Mouse (Mus musculus): ENCODE measurements around the gene Atxn2.
"Not testable (repeated sequence)": the region's sequence is repeated elsewhere in the genome, so short reads cannot be mapped to it uniquely, and the experiment has no call there.

Atxn2 gene

DNA sequence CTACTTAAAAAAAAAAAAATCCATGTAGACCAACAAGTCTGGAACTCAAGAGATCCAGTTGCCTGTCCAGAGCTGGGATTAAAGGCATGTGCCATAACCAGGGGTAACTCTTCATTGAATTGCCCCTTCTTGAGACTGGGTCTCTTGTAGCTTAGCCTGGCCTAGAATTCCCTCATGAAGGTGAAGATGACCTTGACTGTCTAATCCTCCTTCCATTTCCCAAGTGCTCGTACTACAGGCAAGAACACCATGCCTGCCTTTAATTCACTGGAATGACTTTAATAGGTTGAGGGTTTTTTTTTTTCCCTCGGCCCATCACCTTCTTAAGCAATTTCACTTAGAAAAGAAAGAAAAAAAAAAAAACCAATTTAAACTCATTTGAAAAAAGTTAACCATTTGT is 735 bp upstream of the Atxn2 start:
- in situ Hi-C loops (cut with MboI; ENCODE audit: unreplicated experiment in 2 of 2): no loop called here

DNA sequence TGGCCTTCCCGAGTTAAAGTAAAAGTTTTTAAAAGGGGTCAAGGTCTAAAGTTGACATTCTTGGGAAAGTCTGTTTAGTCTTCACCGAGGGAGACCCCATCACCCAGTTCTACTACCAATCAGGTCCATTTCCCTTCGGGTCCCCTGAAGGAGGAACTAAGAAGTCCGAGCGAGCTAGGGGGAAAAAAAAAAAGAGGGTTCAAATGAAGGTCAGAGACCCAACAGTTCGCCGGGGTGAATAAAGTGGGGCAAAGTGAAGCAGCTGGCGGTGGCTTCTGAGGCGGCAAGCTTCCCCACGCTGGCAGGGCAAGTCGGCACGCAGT is 325 bp upstream of the Atxn2 start:
- in situ Hi-C loops (cut with MboI; ENCODE audit: unreplicated experiment in 2 of 2): no loop called here

DNA sequence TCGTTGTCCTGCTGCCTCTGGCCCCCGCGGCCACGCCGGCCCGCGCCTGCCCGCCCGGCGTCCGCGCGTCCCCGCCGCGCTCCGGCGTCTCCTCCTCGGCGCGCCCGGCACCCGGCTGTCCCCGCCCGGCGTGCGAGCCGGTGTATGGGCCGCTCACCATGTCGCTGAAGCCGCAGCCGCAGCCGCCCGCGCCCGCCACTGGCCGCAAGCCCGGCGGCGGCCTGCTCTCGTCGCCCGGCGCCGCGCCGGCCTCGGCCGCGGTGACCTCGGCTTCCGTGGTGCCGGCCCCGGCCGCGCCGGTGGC is 743 bp downstream of the Atxn2 start:
- in situ Hi-C loops (cut with MboI; ENCODE audit: unreplicated experiment in 2 of 2): no loop called here

DNA sequence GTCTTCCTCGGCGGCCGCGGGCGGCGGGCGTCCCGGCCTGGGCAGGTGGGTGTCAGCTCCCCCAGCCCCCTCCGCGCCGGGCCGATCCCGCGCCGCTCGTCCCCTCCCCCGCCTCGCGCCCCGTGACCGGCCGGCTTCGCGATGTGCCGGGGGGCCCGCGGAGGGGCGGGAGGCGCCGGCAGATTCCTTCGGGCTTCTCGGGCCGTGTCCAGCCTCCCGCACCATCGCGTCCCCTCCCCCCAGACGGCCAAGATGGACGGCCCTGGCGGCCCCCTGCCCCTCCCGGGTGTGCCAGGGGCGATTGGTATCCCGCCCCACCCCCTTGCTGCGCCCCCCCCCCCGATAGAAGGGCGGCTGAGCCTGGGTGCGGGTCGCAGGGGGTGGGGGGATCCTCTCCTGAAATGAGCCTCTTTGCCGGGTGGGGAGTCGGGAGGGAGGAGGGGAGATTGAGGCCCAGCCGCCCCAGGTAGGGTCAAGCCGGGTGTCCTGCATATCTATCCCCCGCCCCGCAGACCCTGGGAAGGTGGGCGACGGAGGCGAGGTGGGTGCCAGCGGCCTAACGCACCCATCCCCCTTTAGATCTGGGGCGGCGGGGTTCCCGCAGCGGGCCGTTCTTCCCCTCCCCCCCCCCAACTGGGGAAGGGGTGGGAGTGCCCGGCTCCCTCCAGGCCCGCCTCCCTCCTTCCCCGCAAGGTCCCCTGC is 1.2 kb downstream of the Atxn2 start:
- in situ Hi-C loops (cut with MboI; ENCODE audit: unreplicated experiment in 2 of 2): no loop called here

DNA sequence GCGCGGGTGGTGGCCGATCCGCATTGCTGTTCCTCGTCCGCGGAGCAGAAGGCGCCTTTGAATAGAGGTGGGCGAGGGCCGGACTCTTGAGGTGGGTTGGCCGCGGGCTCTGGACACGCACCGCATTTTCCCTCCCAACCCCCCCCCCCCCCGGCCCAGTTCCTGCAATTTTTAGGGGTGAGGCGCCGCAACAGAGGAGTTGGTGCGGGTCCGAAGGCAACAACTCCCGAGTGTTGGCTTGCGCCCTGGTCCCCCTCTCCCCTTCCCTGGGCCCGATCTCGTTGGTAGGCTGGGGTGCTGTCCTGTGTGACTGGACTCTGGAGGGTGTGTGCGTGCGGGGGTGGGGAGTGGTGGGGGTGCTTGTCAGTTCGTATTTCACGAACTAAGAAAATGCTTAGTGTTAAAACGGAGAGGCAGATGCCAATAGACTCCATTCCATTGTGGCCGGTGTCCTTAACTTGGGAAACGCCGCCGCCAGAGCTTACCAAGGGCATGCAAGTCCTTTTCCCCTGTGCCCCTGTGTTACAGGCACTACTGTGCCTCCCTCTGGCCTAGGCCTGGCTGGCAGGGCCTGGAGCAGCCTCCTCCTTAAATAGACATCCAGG is 1.9 kb downstream of the Atxn2 start:
- in situ Hi-C loops (cut with MboI; ENCODE audit: unreplicated experiment in 2 of 2): no loop called here

DNA sequence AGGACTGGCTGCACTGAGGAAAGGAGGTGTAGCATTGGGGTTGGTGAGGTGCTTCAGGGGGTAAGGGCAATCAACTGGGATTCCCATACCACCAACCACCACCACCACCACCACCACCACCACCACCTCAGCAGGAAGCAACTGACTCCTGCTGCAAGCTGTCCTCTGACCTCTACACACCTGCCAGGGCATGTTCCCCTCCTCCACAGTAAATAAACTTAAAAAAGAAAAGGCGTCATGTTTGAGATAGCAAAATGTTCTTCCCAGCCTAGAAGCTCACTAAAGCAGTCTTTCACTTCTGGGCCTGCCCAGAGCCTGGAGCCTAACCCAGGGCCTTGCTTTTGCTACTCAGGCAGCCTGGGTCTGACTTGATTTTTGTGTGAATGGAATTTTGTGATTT is 3.2 kb downstream of the Atxn2 start:
- in situ Hi-C loops (cut with MboI; ENCODE audit: unreplicated experiment in 2 of 2): no loop called here

DNA sequence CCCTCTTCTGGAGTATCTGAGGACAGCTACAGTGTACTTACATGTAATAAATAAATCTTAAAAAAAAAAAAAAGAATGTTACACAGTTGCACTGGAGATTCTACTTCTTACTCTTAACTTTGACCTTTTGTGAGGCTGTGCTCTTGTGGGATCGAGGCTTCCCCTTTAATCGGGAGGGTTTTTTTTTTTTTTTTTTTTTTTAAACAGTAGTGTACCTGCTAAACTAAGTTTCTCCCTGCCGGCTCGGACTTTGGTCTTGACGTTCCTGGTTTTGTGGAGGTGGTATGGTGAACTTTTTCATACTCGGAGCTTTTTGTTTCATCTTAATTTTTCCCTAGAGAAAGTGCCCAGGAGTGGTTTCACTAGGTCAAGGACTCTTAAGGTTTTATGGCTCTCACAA is 3.8 kb downstream of the Atxn2 start:
- in situ Hi-C loops (cut with MboI; ENCODE audit: unreplicated experiment in 2 of 2): no loop called here

DNA sequence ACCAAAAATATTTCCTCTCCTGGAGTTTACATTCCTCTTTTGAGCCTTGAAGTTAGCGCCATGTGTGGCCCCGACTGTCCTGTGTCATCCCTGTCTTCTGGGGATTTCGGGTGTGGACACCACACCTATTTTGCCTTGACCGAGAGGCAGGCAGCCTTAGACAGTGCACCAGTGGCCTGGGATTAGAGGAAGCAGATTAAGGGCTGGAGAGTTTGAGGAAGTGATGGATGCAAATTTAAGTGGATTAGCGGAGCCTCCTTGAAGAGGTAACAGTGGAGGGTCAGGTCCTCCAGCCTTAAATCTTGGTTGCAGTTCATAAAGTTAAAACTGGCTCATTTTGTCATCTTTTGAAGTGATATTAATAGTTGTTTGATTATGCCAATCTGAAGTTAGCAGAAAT is 7.3 kb downstream of the Atxn2 start:
- in situ Hi-C loops (cut with MboI; ENCODE audit: unreplicated experiment in 2 of 2): no loop called here

DNA sequence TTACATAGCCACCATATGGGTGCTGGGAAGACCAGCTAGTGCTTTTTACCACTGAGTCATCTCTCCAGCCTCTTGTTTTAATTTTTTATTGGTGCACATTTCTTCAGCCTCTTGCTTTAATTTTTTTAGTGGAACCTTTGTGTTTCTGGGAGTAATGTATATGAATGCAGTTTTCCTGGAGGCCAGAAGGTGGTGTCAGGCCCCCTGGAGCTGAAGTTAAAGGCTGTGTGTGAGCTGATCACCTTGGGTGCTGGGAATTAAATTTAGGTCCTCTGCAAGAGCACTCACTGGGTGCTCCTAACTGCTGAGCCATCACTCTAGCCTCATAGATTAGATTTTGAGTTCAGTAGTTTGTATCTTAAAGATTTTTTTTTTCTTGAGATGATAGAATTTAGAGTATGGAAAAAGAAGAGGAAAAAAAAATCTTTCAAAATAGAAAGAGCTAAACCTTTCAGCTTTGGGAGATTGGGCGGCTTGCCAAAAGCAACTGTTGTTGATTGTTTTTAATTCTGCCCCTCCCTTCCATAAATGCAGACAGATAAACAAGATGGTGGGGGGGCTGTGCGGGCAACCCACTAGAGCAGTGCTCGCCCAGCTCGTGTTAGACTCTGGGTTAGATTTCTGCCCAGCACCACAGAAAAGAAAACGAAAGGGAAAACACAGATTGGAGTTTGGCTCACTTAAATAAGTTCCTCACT is 9.9 kb downstream of the Atxn2 start:
- in situ Hi-C loops (cut with MboI; ENCODE audit: unreplicated experiment in 2 of 2): no loop called here

DNA sequence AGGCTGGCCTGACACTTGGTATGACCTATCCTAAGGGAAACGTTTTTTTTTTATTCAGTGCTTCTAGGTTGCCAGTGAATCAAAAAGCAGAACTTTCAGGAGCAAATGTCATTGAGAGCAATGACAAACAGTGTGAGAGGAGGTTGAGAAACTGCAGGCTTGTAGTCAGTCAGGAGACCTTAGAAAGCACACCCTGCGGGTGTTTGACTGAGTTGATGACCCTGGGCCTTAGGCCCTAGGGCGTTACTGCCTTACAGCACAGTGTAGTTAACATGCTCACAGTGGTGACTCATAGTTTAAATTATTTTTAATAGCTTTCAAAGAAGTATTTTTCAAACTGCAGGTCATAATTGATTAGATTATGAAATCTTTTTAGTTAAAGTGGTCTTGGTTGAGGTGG is 10.7 kb downstream of the Atxn2 start:
- in situ Hi-C loops (cut with MboI; ENCODE audit: unreplicated experiment in 2 of 2): no loop called here

DNA sequence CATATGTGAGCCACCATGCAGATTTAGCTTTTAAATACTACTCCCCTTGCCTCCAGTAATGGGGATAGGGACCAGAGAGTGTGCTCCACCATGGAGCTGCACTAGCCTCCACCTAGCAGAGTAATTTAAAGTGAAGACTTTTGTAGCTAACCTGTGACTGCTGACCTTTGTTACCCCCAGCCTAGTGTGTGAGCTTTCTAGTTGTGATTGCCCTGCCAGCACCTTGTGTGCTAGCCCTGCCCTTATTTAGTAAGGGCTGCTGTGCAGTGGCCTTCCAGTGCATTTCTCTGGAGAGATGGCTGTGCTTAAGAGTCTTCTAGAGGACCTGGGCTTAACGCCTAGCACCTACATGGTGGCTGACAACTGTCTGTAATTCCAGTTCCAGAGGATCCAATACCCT is 13.5 kb downstream of the Atxn2 start:
- in situ Hi-C loops (cut with MboI; ENCODE audit: unreplicated experiment in 2 of 2): no loop called here

DNA sequence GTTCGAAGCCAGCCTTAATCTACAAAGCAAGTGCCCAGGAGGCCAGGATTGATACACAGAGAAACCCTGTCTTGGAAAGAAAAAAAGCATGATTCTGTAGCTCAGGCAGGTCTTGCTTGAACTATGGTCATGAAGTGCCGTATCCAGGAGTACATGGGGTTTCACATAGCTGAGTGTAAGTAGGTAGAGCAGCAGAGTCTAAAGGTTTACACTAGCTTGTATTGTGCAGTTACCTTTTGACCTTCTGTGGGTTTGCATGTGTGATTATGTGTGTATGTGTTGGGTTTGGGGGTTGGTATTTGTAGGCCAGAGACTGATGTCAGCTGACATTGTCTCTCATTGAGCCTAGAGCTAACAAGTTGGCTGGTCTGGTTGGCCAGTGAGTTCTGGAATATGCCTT is 18.9 kb downstream of the Atxn2 start:
- in situ Hi-C loops (cut with MboI; ENCODE audit: unreplicated experiment in 2 of 2): no loop called here

DNA sequence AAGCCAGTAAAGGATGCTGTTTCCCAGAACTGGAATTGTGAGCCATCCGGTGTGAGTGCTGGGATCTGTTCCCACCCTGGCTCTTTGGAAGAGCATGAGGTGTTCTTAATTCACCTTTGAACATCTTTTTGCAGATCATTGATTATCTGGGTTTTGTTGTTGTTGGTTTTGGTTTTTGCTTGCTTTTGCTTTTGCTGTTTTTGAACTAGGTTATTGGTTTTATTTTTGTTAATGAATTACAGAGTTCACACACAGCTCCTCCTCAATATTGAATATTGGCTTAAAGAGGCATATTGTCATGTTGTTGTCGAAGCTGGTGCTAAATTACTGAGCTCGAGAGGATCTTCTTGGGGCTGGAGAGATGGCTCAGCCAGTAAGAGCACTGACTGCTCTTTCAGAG is 25.5 kb downstream of the Atxn2 start:
- in situ Hi-C loops (cut with MboI; ENCODE audit: unreplicated experiment in 2 of 2): no loop called here

DNA sequence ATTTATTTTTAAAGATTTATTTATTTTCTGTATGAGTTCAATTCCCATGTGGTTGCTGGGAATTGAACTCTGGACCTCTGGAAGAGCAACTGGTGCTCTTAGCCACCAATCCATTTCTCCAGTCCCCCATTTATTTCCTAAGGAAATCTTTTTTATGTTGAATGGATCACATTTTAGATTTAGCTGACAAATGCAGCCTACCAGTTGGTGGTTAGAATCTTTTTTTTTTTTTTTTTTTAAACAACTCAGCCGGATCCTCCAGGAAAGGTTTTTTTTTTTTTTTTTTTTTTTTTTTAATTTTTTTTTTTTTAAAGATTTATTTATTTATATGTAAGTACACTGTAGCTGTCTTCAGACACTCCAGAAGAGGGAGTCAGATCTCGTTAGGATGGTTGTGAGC is 27.0 kb downstream of the Atxn2 start:
- in situ Hi-C loops (cut with MboI; ENCODE audit: unreplicated experiment in 2 of 2): not testable (repeated sequence)

DNA sequence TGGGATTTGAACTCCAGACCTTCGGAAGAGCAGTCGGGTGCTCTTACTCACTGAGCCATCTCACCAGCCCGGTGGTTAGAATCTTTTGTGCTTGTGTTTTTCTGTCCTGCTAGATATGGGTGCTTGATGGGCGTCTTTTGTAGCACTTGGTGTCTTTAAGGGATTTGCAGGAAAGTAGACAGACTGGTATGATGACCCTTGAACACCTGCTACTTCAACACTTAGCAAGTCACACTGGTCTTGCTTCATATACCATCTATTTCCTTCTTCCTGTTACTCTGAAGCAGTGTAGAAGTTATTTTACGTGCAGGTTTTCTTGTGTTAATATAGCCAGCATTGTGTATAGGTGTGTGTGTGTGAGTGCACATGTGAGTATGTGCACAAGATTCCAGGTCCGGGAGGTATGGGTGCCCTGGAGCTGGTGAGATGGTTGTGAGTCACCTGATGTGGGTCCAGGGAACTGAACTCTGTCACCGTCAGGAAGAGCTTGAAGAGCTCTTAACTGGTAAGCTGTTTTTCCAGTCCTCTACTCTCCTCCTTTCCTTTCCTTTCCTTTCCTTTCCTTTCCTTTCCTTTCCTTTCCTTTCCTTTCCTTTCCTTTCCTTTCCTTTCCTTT is 27.5 kb downstream of the Atxn2 start:
- in situ Hi-C loops (cut with MboI; ENCODE audit: unreplicated experiment in 2 of 2): no loop called here

DNA sequence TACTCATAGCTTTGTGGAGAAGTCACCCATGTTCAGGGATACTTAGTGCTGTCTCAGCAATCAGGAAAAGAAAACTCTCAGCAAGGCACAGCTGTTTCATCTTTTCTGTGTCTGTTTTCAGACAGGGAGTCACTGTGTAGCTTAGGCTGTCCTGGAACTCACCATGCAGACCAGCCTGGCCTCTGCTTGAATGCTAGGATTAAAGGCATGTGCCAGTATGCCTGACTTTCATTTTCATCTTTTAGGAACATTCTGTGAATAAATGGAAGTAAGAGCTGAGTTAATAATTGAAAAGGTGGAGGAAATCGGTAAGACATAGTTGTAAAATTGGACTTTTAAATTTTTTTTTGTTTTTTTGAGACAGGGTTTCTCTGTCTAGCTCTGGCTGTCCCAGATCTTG is 29.4 kb downstream of the Atxn2 start:
- in situ Hi-C loops (cut with MboI; ENCODE audit: unreplicated experiment in 2 of 2): no loop called here

DNA sequence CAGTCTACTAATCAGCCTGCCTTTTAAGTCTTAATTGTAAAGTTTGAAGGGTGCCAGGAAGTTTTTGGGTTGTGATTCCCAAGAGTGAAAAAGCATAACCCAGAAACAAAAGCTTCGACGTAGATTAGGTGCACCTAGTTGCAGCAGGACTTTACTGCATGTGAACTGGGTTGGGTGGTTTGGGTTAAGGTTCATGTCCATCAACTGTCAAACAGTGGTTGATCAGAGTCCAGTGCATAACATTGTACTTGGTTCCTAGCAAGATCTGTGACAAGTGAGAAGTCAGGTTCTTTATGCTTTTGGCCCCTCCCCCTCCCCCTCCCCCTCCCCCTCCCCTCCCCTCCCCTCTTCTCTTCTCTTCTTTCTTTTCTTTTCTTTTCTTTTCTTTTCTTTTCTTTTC is 31.8 kb downstream of the Atxn2 start:
- in situ Hi-C loops (cut with MboI; ENCODE audit: unreplicated experiment in 2 of 2): no loop called here

DNA sequence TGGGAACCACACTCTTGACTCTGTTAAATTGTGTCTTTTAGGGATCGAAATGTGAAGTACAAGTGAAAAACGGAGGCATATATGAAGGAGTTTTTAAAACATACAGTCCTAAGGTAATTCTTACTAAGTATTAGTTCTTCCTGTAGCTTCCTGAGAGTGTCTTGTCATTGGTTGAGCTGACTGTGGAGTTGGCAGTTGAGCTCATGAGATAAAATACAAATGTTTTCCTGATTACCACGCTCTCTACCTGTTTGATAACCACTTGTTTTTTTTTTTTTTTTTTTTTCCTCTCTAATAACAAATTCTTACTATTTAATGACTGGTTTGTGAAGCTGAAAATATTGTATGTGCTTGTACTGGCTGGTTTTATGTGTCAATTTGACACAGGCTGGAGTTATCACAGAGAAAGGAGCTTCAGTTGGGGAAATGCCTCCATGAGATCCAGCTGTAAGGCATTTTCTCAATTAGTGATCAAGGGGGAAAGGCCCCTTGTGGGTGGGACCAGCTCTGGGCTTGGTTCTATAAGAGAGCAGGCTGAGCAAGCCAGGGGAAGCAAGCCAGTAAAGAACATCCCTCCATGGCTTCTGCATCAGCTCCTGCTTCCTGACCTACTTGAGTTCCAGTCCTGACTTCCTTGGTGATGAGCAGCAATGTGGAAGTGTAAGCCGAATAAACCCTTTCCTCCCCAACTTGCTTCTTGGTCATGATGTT is 36.9 kb downstream of the Atxn2 start:
- in situ Hi-C loops (cut with MboI; ENCODE audit: unreplicated experiment in 2 of 2): not testable (repeated sequence)

DNA sequence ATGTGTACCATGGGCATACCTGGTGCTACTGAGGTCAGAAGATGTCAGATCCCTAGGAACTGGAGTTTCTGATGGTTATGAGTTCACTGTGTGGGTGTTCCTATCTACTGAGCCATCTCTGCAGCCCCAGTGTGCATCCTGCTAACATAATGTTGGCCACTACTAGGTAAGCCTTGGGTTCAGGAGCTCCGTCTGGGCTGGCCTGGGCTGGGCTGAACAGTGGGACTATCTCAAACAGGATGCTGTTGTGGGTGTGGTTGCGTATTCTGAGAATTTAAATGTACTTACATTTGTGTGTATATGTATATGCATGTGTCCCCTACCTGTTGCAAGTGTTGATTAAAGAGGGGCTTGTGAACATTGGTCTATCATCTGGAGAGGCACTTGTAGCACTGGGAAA is 38.5 kb downstream of the Atxn2 start:
- in situ Hi-C loops (cut with MboI; ENCODE audit: unreplicated experiment in 2 of 2): no loop called here

DNA sequence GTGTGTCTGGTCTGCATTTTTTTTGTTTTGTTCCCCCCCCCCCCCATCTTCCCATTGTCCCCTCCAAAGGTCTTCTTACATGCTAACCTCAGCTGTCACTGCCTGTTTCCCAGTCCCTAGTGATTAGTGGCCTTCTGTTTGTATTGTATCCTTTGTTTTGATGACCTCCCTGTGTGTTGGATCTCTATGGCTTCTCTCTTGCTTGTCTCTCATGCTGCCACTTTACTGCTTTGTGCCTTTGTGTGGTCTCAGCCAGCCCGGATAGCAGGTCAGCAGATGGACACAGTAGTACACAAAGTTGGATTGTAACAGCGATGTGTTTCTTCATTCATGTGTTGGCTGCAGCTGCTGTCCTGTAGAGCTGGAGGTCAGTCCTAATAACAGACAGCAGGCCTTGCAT is 46.8 kb downstream of the Atxn2 start:
- in situ Hi-C loops (cut with MboI; ENCODE audit: unreplicated experiment in 2 of 2): no loop called here

DNA sequence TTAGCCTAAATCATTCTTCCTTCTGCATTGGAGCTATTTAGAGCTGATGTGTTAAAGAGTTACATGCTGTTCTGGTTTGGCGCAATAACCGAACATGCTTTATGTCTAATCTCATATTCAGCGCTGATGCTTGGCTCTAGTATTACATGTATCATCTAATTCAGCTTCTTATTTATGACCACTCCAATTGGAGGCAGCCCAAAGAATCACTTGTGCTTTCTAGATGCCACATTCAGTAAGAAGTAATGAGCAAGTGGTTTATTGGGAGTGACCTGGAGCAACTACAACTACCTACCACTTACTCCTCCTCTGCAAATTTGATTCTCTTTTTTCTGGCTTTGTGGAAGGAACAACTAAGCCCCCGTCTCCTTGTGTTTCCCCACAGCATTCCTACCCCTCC is 47.2 kb downstream of the Atxn2 start:
- in situ Hi-C loops (cut with MboI; ENCODE audit: unreplicated experiment in 2 of 2): no loop called here
